8 mouse cellular contexts compared by ENCODE assay signal in genomic region chr7:68073460-68073806, GRCm38 (mm10).
DNase-seq lines count a peak whose midpoint lies in the region; ATAC-seq lines count a peak whose summit lies in the region.

No protein-coding gene starts in this region.

- ATAC-seq in heart, embryonic 11.5 days (replicated peaks; ENCODE audit: insufficient number of reproducible peaks, low FRiP score, low TSS enrichment), result no peak
- ATAC-seq in limb, embryonic 13.5 days (ENCODE audit: low FRiP score, low read depth), result peak; percentile 82
- ATAC-seq in liver, embryonic 12.5 days, result no peak

- H3K27me3 ChIP-seq in heart, embryonic 11.5 days (ENCODE audit: control insufficient read depth, insufficient read depth, low read length), result no peaks in the 10 kb centered on the region
- no peaks in the 10 kb centered on the region for H3K27me3 ChIP-seq in limb, embryonic 13.5 days
- H3K27me3 ChIP-seq in liver, embryonic 12.5 days (replicated peaks), result no peaks in the 10 kb centered on the region

- DNase-seq in heart, adult 8-10 months (ENCODE audit: low spot score), result no peak
- peak; percentile 5 for DNase-seq in WW6 (ENCODE audit: low read depth, low spot score)
- peak; percentile 56 for DNase-seq in hindlimb bud, embryonic 11.5 days (ENCODE audit: extremely low spot score, low read depth, low spot score)
- no peak for DNase-seq in layer of hippocampus, adult 11-12 months (ENCODE audit: low spot score)
- no peak for DNase-seq in layer of hippocampus, postnatal 25 days (ENCODE audit: extremely low spot score in 1 of 2, low spot score in 1 of 2)

- H3K9ac ChIP-seq in heart, embryonic 11.5 days (ENCODE audit: low read depth, low read length), result no peak overlapping the region
- H3K9ac ChIP-seq in limb, embryonic 13.5 days, result no peak overlapping the region
- no peak overlapping the region for H3K9ac ChIP-seq in liver, embryonic 12.5 days

- H3K27ac ChIP-seq in heart, embryonic 11.5 days (ENCODE audit: low read depth, low read length), result peak overlapping the region; percentile 64; the same call in 1 of the 2 replicates
- no peak overlapping the region for H3K27ac ChIP-seq in limb, embryonic 13.5 days
- H3K27ac ChIP-seq in liver, embryonic 12.5 days, result no peak overlapping the region

- H3K9me3 ChIP-seq in heart, embryonic 11.5 days (replicated peaks; ENCODE audit: control insufficient read depth, low read length), result no peaks in the 10 kb centered on the region
- no peaks in the 10 kb centered on the region for H3K9me3 ChIP-seq in limb, embryonic 13.5 days
- no peaks in the 10 kb centered on the region for H3K9me3 ChIP-seq in liver, embryonic 12.5 days (replicated peaks)

- H3K4me2 ChIP-seq in heart, embryonic 11.5 days, result peak overlapping the region; percentile 47
- H3K4me2 ChIP-seq in limb, embryonic 13.5 days (replicated peaks), result peak overlapping the region; percentile 51
- H3K4me2 ChIP-seq in liver, embryonic 12.5 days, result no peak overlapping the region

- WGBS in heart, embryonic 11.5 days (ENCODE audit: insufficient replicate concordance), result 32% methylated on average over 8 of the region's 8 CpGs
- WGBS in limb, embryonic 13.5 days, result 6% methylated on average over 8 of the region's 8 CpGs
- WGBS in liver, embryonic 12.5 days (ENCODE audit: insufficient replicate concordance), result 63% methylated on average over 8 of the region's 8 CpGs

- no peak overlapping the region; the same call in 1 of the 2 replicates for H3K4me3 ChIP-seq in heart, embryonic 11.5 days (ENCODE audit: low read depth, low read length)
- no peak overlapping the region for H3K4me3 ChIP-seq in limb, embryonic 13.5 days
- no peak overlapping the region for H3K4me3 ChIP-seq in liver, embryonic 12.5 days

- H3K4me1 ChIP-seq in heart, embryonic 11.5 days (ENCODE audit: control insufficient read depth, insufficient read depth, low read length), result peaks cover 72% of the 10 kb centered on the region
- H3K4me1 ChIP-seq in limb, embryonic 13.5 days, result peaks cover 65% of the 10 kb centered on the region
- H3K4me1 ChIP-seq in liver, embryonic 12.5 days, result peaks cover 54% of the 10 kb centered on the region

- no peaks in the 10 kb centered on the region for H3K36me3 ChIP-seq in heart, embryonic 11.5 days (ENCODE audit: control insufficient read depth, insufficient read depth, low read length)
- H3K36me3 ChIP-seq in limb, embryonic 13.5 days, result no peaks in the 10 kb centered on the region
- no peaks in the 10 kb centered on the region for H3K36me3 ChIP-seq in liver, embryonic 12.5 days

Comparison
In these comparisons a context has a peak if more than half of its experiments do, and no peak if none do; other contexts are left out.
1. DNase-seq: peak in WW6 (single experiment) and hindlimb bud, embryonic 11.5 days (single experiment); none in heart, adult 8-10 months (single experiment), layer of hippocampus, adult 11-12 months (single experiment) and layer of hippocampus, postnatal 25 days (0 of 2).